Mouse (Mus musculus): ENCODE data around the gene Nsrp1.

Gene Nsrp1

GRCm38 (mm10) chr11:77042816-77043215, 35.4 kb downstream of the Nsrp1 start:
- DNase-seq (ENCODE audit: low spot score in 2 of 2): no peak

GRCm38 (mm10) chr11:77041891-77042290, 36.3 kb downstream of the Nsrp1 start:
- DNase-seq (ENCODE audit: low spot score in 2 of 2): no peak

GRCm38 (mm10) chr11:77031151-77031934, 46.9 kb downstream of the Nsrp1 start:
- no peak for DNase-seq (ENCODE audit: low spot score in 2 of 2)

- no peak for DNase-seq (ENCODE audit: low spot score in 2 of 2)
Observed at GRCm38 (mm10) chr11:77028157-77028556, 50.1 kb downstream of the Nsrp1 start.

- DNase-seq (ENCODE audit: low spot score in 2 of 2): no peak
Observed at GRCm38 (mm10) chr11:77026559-77026958, 51.7 kb downstream of the Nsrp1 start.

GRCm38 (mm10) chr11:77021749-77022396, 56.4 kb downstream of the Nsrp1 start:
- no peak for DNase-seq (ENCODE audit: low spot score in 2 of 2)

GRCm38 (mm10) chr11:77019539-77019938, 58.7 kb downstream of the Nsrp1 start:
- no peak for DNase-seq (ENCODE audit: low spot score in 2 of 2)

- DNase-seq (ENCODE audit: low spot score in 2 of 2): no peak
Observed at GRCm38 (mm10) chr11:77018046-77018445, 60.2 kb downstream of the Nsrp1 start.

GRCm38 (mm10) chr11:77010762-77011475, 67.3 kb downstream of the Nsrp1 start:
- DNase-seq (ENCODE audit: low spot score in 2 of 2): no peak

- DNase-seq (ENCODE audit: low spot score in 2 of 2): no peak
Observed at GRCm38 (mm10) chr11:77009069-77010025, 68.9 kb downstream of the Nsrp1 start.

- no peak for DNase-seq (ENCODE audit: low spot score in 2 of 2)
Observed at GRCm38 (mm10) chr11:77006616-77007015, 71.6 kb downstream of the Nsrp1 start.

GRCm38 (mm10) chr11:77005881-77006280, 72.4 kb downstream of the Nsrp1 start:
- no peak for DNase-seq (ENCODE audit: low spot score in 2 of 2)

- no peak for DNase-seq (ENCODE audit: low spot score in 2 of 2)
Observed at GRCm38 (mm10) chr11:77002361-77002760, 75.9 kb downstream of the Nsrp1 start.

- DNase-seq (ENCODE audit: low spot score in 2 of 2): no peak
Observed at GRCm38 (mm10) chr11:77000741-77001140, 77.5 kb downstream of the Nsrp1 start.

GRCm38 (mm10) chr11:76998705-76999226, 79.5 kb downstream of the Nsrp1 start:
- DNase-seq (ENCODE audit: low spot score in 2 of 2): no peak

GRCm38 (mm10) chr11:76997916-76998704, 80.1 kb downstream of the Nsrp1 start, which contains the start of gene Slc6a4:
Slc6a4 (plus strand) TSS chr11:76998603.
- DNase-seq (ENCODE audit: low spot score in 2 of 2): no peak

GRCm38 (mm10) chr11:76997305-76997704, 80.9 kb downstream of the Nsrp1 start:
- peak; percentile 64 to 77 for DNase-seq (ENCODE audit: low spot score in 2 of 2)

GRCm38 (mm10) chr11:76995966-76996672, 82.1 kb downstream of the Nsrp1 start:
- no peak for DNase-seq (ENCODE audit: low spot score in 2 of 2)
